Mouse (Mus musculus) ES-Bruce4 (cell line): ENCODE results near the gene Gpr61. TPM values are rescaled to one million over a fixed set of nuclear protein-coding genes. Genes with fewer than 3 reads are reported as not detected.

ENCODE experiments used
- H3K27ac ChIP-seq: 2 replicates; pipeline ENCODE4 v1.5.1; 2012; ENCODE audit warnings: low read length, inconsistent platforms; ENCODE audit not compliant: insufficient read depth
- H3K27me3 ChIP-seq: 2 replicates; pipeline ENCODE4 v1.6.1; 2012; ENCODE audit warnings: mild to moderate bottlenecking, low read length, inconsistent platforms; ENCODE audit not compliant: control insufficient read depth, poor library complexity, insufficient read depth, severe bottlenecking
- H3K36me3 ChIP-seq: 2 replicates; pipeline ENCODE4 v1.6.1; 2012; ENCODE audit warnings: inconsistent platforms, mild to moderate bottlenecking, low read length, moderate library complexity; ENCODE audit not compliant: control insufficient read depth, poor library complexity, insufficient read depth, severe bottlenecking
- H3K4me1 ChIP-seq: one replicate; pipeline ENCODE4 v1.8.1; 2011; ENCODE audit warnings: low read length; ENCODE audit not compliant: control insufficient read depth, insufficient read depth
- H3K4me3 ChIP-seq: 2 replicates; pipeline ENCODE4 v1.5.1; 2011; ENCODE audit warnings: low read depth, mild to moderate bottlenecking, low read length
- H3K9ac ChIP-seq: 2 replicates; pipeline ENCODE4 v1.6.1; 2012; ENCODE audit warnings: low read depth, mild to moderate bottlenecking, inconsistent platforms; ENCODE audit not compliant: poor library complexity, severe bottlenecking
- H3K9me3 ChIP-seq: replicated peaks from 2 replicates; pipeline ENCODE4 v1.6.1; 2012; ENCODE audit warnings: mild to moderate bottlenecking, low read length, inconsistent platforms; ENCODE audit not compliant: control insufficient read depth, poor library complexity, insufficient read depth, severe bottlenecking
- CTCF ChIP-seq: IDR thresholded peaks from one replicate; pipeline ENCODE4 v1.8.1; 2011; ENCODE audit warnings: low read depth, low read length
- EP300 ChIP-seq: IDR thresholded peaks from 2 replicates; pipeline ENCODE4 v1.6.1; 2011; ENCODE audit warnings: low read depth, low read length; ENCODE audit not compliant: insufficient read depth
- POLR2A ChIP-seq: IDR thresholded peaks from one replicate; pipeline ENCODE4 v1.8.1; 2011; ENCODE audit warnings: low read length; ENCODE audit not compliant: insufficient read depth
- polyA plus RNA-seq: library from polyadenylated mRNA; stranded (reverse); fragments of >200 nt; gene quantifications from 2 replicates; pipeline ENCODE4 v1.2.4, GENCODE M21; 2011; ENCODE audit warnings: low read depth; ENCODE audit not compliant: missing spikeins, insufficient read depth, insufficient read length

Gpr61 gene
- not detected in 2 replicates for polyA plus RNA-seq

DNA sequence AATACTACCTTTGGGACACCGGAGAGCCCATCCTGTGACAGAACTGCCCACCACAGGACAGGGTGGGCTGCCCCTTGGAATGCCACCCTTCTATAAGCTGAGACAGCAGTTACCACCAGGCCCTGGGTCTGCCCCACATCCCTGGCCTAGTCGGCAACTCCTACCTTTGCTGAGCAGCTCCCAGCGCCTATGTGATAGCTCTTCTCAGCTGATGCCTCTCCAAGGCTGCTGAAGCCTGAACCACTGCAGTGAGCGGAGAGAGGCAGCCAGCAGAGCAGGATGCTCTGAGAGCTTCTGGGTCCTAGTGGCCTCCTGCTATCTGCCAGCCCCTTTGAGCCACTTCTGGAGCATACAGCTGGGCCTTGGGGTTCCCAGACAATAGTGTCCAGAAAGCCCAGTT is at the start of gene Gpr61:
Gene Gpr61, minus strand, starts transcription at position 227 of the 400 bp plus-strand sequence.
- Histone ChIP-seq H3K27ac (no peak within 1 kb of the TSS), H3K27me3 (no peaks in the 10 kb centered on the region), H3K36me3 (no peaks in the 10 kb centered on the region), H3K4me3 (no peak within 1 kb of the TSS), H3K4me1 (no peaks in the 10 kb centered on the region), H3K9ac (no peak within 1 kb of the TSS), H3K9me3 (no peaks in the 10 kb centered on the region)
- TF ChIP-seq CTCF (no peak), EP300 (no peak), POLR2A (no peak)

DNA sequence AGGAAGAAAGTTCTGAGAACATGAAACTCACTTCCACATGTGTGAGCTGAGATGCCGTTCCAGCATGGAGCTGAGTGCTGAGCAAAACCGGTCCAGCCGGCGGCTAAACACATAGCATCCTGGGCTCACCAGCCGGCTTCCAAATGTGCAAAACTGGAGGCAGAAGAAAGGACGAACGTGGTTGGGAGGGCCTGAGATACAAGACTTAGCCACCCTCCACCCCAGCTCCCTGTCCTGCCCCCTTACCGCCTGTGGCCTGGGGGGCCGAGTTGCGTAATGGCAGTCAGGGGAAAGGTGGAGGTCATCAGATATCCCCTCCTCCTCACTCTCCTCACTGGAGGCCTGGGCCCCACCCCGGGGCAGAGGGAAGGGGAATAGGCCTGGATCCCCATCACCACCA is 49.8 kb upstream of the Gpr61 start:
- Histone ChIP-seq H3K27ac (no peak overlapping the region), H3K36me3 (no peaks in the 10 kb centered on the region), H3K4me1 (no peaks in the 10 kb centered on the region), H3K27me3 (no peaks in the 10 kb centered on the region), H3K4me3 (no peak overlapping the region), H3K9ac (no peak overlapping the region), H3K9me3 (no peaks in the 10 kb centered on the region)
- TF ChIP-seq EP300 (no peak), POLR2A (no peak), CTCF (no peak)

- Histone ChIP-seq H3K4me3 (no peak overlapping the region), H3K9me3 (no peaks in the 10 kb centered on the region), H3K27me3 (no peaks in the 10 kb centered on the region), H3K9ac (no peak overlapping the region), H3K36me3 (no peaks in the 10 kb centered on the region), H3K4me1 (no peaks in the 10 kb centered on the region), H3K27ac (no peak overlapping the region)
- TF ChIP-seq EP300 (no peak), CTCF (peak; percentile 86)
Measured at GRCm38 (mm10) chr3:108203621-108204325, 49.1 kb upstream of the Gpr61 start.

DNA sequence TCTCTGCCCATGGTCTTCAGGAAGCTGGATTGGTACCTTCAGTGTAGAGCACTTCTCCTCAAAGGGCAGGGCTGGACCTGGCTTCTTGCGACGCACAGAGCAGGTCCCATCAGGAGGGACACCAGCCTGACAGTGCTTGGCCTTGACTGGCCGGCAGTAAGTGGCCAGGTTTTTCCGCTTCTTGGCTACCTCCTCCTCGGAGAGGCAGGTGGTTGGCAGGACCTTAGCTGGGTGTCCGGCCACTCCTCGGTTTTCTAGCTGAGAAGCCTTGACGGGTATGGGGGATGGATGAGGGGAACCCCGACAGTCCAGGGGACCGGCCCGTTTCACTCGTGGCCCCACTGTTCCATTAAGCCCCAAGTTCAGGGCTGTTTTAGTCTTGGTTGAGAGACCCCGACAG is 48.5 kb upstream of the Gpr61 start:
- Histone ChIP-seq H3K27me3 (no peaks in the 10 kb centered on the region), H3K4me3 (no peak overlapping the region), H3K4me1 (no peaks in the 10 kb centered on the region), H3K36me3 (no peaks in the 10 kb centered on the region), H3K9me3 (no peaks in the 10 kb centered on the region), H3K9ac (no peak overlapping the region), H3K27ac (no peak overlapping the region)
- no peak for TF ChIP-seq POLR2A
- no peak for TF ChIP-seq EP300
- no peak for TF ChIP-seq CTCF

- Histone ChIP-seq H3K9ac (no peak overlapping the region), H3K9me3 (no peaks in the 10 kb centered on the region), H3K27ac (no peak overlapping the region), H3K36me3 (no peaks in the 10 kb centered on the region), H3K4me3 (no peak overlapping the region), H3K4me1 (no peaks in the 10 kb centered on the region), H3K27me3 (no peaks in the 10 kb centered on the region)
- TF ChIP-seq CTCF (no peak), POLR2A (no peak), EP300 (no peak)
Measured at GRCm38 (mm10) chr3:108202506-108202905, 47.8 kb upstream of the Gpr61 start.

DNA sequence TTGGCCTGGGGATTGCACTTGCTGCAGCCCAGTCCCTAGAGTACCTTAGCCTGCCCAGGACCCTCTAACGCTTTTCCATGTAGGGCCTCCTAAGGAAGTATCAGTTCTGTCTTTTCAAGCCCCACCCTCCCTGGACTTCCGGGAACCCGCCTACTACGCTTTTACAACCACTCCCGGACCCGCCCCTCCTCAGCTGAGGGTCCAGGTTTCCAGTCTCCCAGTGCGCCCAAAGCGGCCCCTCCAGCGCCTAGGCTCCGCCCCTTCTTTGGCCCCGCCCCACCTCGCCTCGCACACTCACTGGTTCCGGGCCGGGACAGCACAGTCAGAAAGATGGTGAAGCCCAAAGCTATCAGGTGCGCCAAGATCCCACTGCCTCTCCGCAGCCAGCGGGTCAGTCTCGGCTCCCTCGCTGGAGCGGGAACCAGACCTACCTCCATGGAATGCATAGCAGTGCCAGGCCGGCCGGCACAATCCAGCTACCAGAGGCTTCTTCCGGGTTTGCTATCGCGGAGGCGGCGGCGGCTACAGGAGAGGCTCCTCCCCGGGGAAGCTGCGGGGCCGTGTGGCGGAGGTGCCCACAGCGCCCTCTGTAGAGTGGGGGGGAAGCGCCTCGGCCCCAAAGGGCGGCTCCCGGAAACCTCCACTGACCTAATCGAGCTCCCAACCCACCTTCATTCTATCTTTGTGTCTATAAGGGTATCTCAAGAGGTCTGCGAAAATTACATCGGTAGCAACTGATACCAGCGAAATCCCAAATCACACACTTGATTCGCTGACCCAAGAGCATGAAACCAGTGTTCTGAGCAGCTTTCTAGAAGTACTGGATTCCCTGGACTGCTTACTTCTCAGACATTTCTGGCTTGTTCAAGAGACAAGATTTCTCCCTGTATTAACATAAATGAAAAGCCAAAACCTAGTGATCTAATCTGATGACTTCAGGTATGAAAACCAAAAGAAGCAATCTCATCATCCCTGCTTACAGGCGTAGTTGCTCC is 45.9 kb upstream of the Gpr61 start, which contains the start of gene Cyb561d1:
Gene Cyb561d1, minus strand, starts transcription at position 884 of the 995 bp plus-strand sequence.
- Histone ChIP-seq H3K9ac (peak within 1 kb of the TSS; percentile 17), H3K9me3 (no peaks in the 10 kb centered on the region), H3K36me3 (no peaks in the 10 kb centered on the region), H3K4me1 (no peaks in the 10 kb centered on the region), H3K27me3 (no peaks in the 10 kb centered on the region), H3K27ac (peak within 1 kb of the TSS; percentile 37; the same call in 1 of the 2 replicates), H3K4me3 (peak within 1 kb of the TSS; percentile 80)
- TF ChIP-seq EP300 (no peak), POLR2A (peak; percentile 77), CTCF (peak; percentile 41)
